Mouse (Mus musculus): ENCODE results near the gene Rpl36a.

DNA sequence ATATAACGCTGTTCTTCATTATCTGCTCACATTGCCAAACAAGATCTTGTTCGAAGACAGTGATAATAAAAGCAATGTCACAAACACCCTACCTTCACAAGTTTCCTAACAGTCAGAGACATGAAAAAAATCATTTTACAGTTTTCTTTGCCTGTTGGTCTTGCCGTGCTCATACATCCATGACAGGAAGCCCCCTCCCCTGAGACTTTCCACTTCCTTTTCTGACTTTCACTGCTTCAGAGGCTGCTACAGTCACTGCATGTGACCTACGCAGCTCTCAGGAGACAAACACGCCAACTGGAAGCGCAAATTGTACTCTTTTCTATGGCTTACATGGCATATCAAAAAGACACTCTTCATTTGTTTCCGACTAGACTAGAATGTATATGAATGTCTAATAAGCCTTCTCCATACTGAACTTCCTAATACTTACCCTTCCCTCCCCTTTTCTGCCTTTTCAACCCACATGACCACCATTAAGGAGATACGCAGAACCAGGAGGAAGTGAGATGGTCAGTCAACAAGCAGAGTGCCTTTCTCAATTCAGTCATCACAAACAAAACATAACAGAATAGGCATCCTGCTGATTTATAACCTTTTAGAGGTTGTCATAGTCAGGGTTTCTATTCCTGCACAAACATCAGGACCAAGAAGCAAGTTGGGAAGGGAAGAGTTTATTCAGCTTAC, 18.8 kb upstream of the Rpl36a start:
- TF ChIP-seq GATA1 (IDR thresholded peaks at IDR 0.05; ENCODE audit: borderline replicate concordance, low read length) (no peak), FLI1 (IDR thresholded peaks at IDR 0.05; ENCODE audit: low read length) (no peak)

Measured in megakaryocyte, embryonic 14.5 days (primary cell).